Comparison of ENCODE assay signal across 9 mouse cellular contexts in genomic region chr12:82338550-82338949, GRCm38 (mm10).
"Had no signal": no experiment of that assay in that cellular context is flagged by ENCODE, and none has a peak within 500 bp of the region (broad histone marks: within the 10 kb centered on the region; RNA-seq: fewer than 3 reads in every experiment).

No protein-coding gene starts in this region.

- H3K9ac ChIP-seq: limb, embryonic 12.5 days; liver, embryonic 13.5 days; liver, postnatal 0 days; lung, embryonic 15.5 days had no signal

- ATAC-seq: liver, postnatal 0 days had no signal

- DNase-seq: kidney, adult 18-20 months; liver; liver, embryonic 13.5 days; liver, postnatal 0 days; right cerebral cortex, postnatal 25 days; thymus, adult 2 months; thymus, postnatal 25 days had no signal

- H3K27ac ChIP-seq: liver, embryonic 13.5 days had no signal

- H3K4me3 ChIP-seq: limb, embryonic 12.5 days; liver, embryonic 13.5 days had no signal

- H3K27me3 ChIP-seq: limb, embryonic 12.5 days; liver, embryonic 13.5 days; lung, embryonic 15.5 days had no signal

- H3K9me3 ChIP-seq: limb, embryonic 12.5 days; liver, embryonic 13.5 days; lung, embryonic 15.5 days had no signal
